Mouse (Mus musculus) forebrain, embryonic 11.5 days (tissue): Measurements from ENCODE around the gene Defb36. TPM values are rescaled to one million over a fixed set of nuclear protein-coding genes. Genes with fewer than 3 reads are reported as not detected.
A peak's percentile ranks its signal among the peaks of the same experiment; 100 is the strongest.

Experiments
- ATAC-seq: fragments of 200-750 bp; cut with Nextera tagmentation; replicated peaks from 2 replicates; pipeline ENCODE4 v1.8.0; 2017; ENCODE audit warnings: moderate TSS enrichment; ENCODE audit not compliant: low FRiP score
- DNase-seq: peaks from one replicate; pipeline ENCODE4 v3.0.0-alpha.2; 2017; ENCODE audit warnings: low spot score
- H3K27ac ChIP-seq: fragments of 300-500 bp; sonication (generic); 2 replicates; pipeline ENCODE4 v1.5.1; 2014; ENCODE audit warnings: low read depth, low read length
- H3K27me3 ChIP-seq: fragments of 300-500 bp; sonication (generic); 2 replicates; pipeline ENCODE4 v1.6.1; 2014; ENCODE audit warnings: mild to moderate bottlenecking, low read length, mixed read lengths; ENCODE audit not compliant: control insufficient read depth, insufficient read depth
- H3K36me3 ChIP-seq: fragments of 300-500 bp; sonication (generic); 2 replicates; pipeline ENCODE4 v1.6.1; 2014; ENCODE audit warnings: mild to moderate bottlenecking, low read length, moderate library complexity, mixed read lengths; ENCODE audit not compliant: control insufficient read depth, insufficient read depth
- H3K4me1 ChIP-seq: fragments of 300-500 bp; sonication (generic); replicated peaks from 2 replicates; pipeline ENCODE4 v1.6.1; 2014; ENCODE audit warnings: low read length, mixed read lengths; ENCODE audit not compliant: control insufficient read depth, insufficient read depth
- H3K4me2 ChIP-seq: fragments of 300-500 bp; sonication (generic); 2 replicates; pipeline ENCODE4 v1.6.1; 2014; ENCODE audit warnings: low read depth, mild to moderate bottlenecking, low read length, moderate library complexity, mixed read lengths; ENCODE audit not compliant: severe bottlenecking
- H3K4me3 ChIP-seq: fragments of 300-500 bp; sonication (generic); 2 replicates; pipeline ENCODE4 v1.5.1; 2014; ENCODE audit warnings: low read depth, low read length
- H3K9ac ChIP-seq: fragments of 300-500 bp; sonication (generic); 2 replicates; pipeline ENCODE4 v1.6.1; 2014; ENCODE audit warnings: low read length
- H3K9me3 ChIP-seq: fragments of 300-500 bp; sonication (generic); 2 replicates; pipeline ENCODE4 v1.6.1; 2016; ENCODE audit warnings: low read length, mixed read lengths; ENCODE audit not compliant: control insufficient read depth
- WGBS: fragments of 180-500 bp; shearing (Covaris S2); extraction: QIAGEN DNeasy Blood & Tissue Kit; methylation state at CpG from one replicate; pipeline ENCODE4 v1.1.7; 2014; 5-methylcytosine and 5-hydroxymethylcytosine counted together
- polyA plus RNA-seq: library from polyadenylated mRNA; unstranded; fragments of >200 nt; fragmentation: Nextera tagmentation; extraction: Ambion mirVana; gene quantifications from 2 replicates; pipeline ENCODE4 v1.2.1, GENCODE M21; 2014

Defb36 gene
- polyA plus RNA-seq, 1 experiment from 2014 or later: not detected

DNA sequence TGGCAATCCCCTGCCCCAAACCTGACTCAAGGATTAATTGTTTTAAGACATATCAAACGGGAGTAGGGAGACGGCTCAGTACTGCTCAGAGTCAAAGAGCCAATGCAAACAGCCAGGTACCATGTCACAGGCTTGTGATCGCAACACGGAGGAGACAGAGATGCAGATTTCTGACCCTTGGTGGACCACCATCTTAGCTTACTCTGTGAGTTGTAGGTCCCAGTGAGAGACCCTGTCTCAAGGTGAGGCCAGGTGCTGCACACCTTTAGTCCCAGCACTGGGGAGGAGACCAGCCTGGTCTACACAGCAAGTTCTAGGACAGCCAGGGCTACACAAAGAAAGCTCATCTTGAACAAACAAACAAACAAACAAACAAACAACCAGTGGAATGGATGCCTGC, 33.3 kb downstream of the Defb36 start:
- no peak for DNase-seq
- Histone ChIP-seq H3K36me3 (no peaks in the 10 kb centered on the region), H3K27ac (no peak overlapping the region), H3K9ac (no peak overlapping the region), H3K4me2 (no peak overlapping the region), H3K9me3 (no peaks in the 10 kb centered on the region), H3K27me3 (peaks cover 2% of the 10 kb centered on the region; the same call in 1 of the 2 replicates), H3K4me1 (peaks cover 3% of the 10 kb centered on the region; the same call in 1 of the 2 replicates), H3K4me3 (no peak overlapping the region)
- 83% methylated on average over 4 of the region's 4 CpGs for WGBS
- ATAC-seq: no peak

DNA sequence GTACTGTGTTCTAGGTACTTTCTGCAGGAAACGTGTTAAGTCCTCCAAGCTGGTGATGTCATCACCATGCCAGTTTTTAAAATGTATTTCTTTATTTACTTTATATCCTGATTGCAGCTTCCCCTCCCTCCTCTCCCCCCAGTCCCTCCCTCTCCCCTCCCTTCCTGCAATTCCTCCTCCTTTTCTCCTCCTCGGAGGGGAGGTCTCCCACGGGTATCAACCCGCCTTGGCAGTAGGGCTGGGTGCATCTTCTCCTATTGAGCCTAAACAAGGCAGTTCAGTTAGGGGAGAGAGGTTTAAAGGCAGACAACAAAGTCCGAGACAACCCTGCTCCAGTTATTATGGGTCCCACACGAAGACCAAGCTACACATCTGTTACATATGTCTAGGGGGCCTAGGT, 34.7 kb downstream of the Defb36 start:
- 71% methylated on average over 6 of the region's 6 CpGs for WGBS
- no peak for DNase-seq
- Histone ChIP-seq H3K4me2 (no peak overlapping the region), H3K27ac (no peak overlapping the region), H3K27me3 (no peaks in the 10 kb centered on the region), H3K9ac (no peak overlapping the region), H3K36me3 (no peaks in the 10 kb centered on the region), H3K4me3 (no peak overlapping the region), H3K4me1 (peaks cover 3% of the 10 kb centered on the region; the same call in 1 of the 2 replicates), H3K9me3 (no peaks in the 10 kb centered on the region)
- no peak for ATAC-seq

DNA sequence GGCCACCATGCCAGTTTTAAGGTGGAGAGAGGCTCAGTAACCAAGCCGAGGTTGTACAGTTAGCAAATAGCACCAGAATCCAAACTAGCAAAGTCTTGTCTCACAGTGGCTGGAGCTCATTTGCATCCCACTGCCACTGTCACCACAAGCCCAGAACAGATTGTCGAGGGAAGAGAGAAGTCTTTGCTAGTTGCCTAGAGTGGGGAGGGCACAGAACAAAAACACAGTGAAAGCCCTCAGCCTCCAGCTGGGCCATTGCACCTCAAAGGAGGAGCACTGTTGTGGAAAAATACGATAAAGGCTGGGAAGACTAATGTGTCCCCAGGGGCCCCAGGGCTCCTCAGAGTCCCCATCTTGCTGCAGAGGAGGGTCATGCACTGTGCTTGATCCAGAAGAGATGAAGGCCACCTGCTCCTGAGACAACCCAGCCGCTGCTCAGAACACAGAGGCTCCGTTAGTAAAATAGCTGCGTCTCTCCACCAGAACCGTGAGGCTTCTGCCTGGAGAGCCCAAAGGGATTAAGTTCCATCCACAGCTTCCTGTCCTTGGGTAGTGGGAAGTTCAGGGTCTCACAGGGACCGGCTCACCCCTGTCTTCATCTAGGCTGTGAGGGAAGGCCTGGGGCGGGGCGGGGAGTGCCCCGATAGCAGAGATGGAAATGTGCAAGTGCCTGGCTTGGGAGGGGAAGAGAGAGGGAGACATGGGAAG, 35.4 kb downstream of the Defb36 start:
- ATAC-seq (peak; percentile 56), DNase-seq (no peak)
- H3K4me3 ChIP-seq: no peak overlapping the region
- no peaks in the 10 kb centered on the region for H3K9me3 ChIP-seq
- H3K36me3 ChIP-seq: no peaks in the 10 kb centered on the region
- 18% methylated on average over 11 of the region's 11 CpGs for WGBS
- no peaks in the 10 kb centered on the region for H3K27me3 ChIP-seq
- peak overlapping the region; percentile 12; the same call in 1 of the 2 replicates for H3K9ac ChIP-seq
- 0 out of 2 replicates have a peak overlapping the region, but pooled peaks have one; percentile 18 for H3K4me2 ChIP-seq
- peak overlapping the region; percentile 41; the same call in 1 of the 2 replicates for H3K27ac ChIP-seq
- H3K4me1 ChIP-seq: peaks cover 3% of the 10 kb centered on the region; the same call in 1 of the 2 replicates

DNA sequence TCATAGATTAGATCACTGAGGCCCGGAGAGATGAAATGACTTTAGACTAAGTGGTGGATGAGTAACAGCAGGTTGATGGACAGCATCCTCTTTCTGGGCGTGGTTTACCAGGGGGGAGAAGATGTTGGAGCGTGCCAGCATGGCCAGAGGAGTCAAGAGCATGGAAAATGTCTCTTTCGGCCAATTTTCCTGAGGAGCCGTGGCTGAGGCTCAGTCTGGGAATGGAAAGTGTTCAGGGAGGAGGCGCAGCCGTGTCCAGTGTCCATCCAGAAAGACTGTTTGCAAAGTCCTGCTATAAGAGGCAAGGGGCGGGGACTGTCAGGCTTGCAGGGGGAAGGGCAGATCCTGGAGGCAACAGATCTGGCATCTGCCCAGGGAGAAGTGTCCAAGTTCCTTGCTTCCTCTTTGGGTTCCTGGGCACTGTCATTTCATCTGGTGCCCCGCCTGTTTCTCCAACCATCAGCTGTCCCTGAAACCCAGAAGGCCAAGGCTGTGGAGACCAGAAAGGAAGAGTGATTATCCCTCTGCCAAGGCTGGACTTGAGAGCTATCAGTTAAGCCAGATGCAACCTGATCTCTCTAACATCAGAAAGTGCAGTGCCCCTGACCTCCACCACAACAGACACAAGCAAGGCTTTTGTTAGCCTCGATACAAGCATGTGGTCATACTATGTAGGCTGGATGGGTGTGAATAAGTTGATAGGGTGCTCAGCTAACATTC, 48.9 kb downstream of the Defb36 start:
- Histone ChIP-seq H3K4me3 (no peak overlapping the region), H3K4me2 (no peak overlapping the region), H3K36me3 (no peaks in the 10 kb centered on the region), H3K4me1 (no peaks in the 10 kb centered on the region), H3K27ac (no peak overlapping the region), H3K9ac (no peak overlapping the region), H3K27me3 (no peaks in the 10 kb centered on the region), H3K9me3 (no peaks in the 10 kb centered on the region)
- ATAC-seq: no peak
- WGBS: 83% methylated on average over 10 of the region's 10 CpGs
- no peak for DNase-seq

DNA sequence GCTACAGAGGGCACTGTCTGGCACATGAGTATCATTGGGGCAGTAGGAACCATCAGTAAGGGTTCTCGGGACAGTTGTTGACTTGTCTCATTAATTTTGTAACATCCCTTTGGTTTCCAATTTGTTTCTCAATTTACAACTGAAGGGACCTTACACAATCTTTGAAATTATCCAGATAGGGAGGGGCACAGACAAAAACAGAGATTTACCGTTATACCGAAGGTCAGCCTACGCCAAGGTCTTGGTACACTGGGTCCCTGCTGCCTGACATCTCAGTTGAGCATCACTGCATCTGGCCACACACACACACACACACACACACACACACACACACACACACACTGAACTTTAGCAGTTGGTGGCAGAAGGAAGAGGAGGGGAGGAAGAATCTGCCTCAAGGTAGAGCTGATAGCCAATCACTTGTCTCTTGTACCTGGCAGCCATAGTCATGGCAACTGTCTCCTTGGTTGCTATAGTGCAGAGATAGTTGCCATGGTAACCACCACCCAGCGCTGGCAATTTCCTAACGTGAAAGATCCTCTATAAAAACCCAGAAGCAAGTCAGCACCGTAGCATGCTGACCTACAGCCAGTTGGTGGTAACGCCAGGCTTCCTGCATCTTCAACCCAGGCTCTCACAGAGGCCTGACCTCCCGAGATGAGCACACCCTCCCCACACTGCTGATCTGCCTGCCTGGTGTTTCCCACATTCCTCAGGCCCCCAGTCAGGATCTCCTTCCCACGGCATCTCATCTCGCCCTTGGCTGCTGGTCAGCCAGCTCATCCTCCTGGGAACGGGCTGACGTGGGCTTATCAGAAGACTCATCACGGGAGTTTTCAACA, 50.0 kb downstream of the Defb36 start:
- H3K4me1 ChIP-seq: no peaks in the 10 kb centered on the region
- no peak for DNase-seq
- 58% methylated on average over 14 of the region's 14 CpGs for WGBS
- H3K27me3 ChIP-seq: no peaks in the 10 kb centered on the region
- no peak overlapping the region for H3K4me3 ChIP-seq
- no peaks in the 10 kb centered on the region for H3K36me3 ChIP-seq
- no peak overlapping the region for H3K9ac ChIP-seq
- ATAC-seq: no peak
- no peak overlapping the region for H3K27ac ChIP-seq
- no peak overlapping the region for H3K4me2 ChIP-seq
- H3K9me3 ChIP-seq: no peaks in the 10 kb centered on the region

DNA sequence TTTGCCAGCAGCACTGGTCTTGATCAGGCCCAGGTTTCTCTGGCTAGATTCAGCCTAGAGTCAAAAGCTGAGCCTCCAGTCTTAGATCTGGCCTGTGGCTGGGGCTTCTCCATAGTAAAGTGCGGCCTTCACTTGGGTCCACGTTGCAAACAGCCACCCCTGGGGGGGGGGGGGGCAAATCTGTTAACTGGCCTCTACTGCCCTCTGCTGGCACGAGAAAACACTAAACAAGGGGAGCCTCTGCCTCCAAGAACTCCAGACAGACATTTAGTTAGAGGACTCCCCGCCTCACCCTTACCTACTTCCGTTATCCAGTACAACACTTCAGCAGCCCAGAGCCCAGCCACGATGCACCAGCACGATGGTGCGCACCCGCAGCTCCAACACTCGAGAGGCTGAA, 53.3 kb downstream of the Defb36 start:
- DNase-seq (no peak), ATAC-seq (no peak)
- Histone ChIP-seq H3K4me1 (no peaks in the 10 kb centered on the region), H3K9me3 (no peaks in the 10 kb centered on the region), H3K4me2 (no peak overlapping the region), H3K4me3 (no peak overlapping the region), H3K36me3 (no peaks in the 10 kb centered on the region), H3K27ac (no peak overlapping the region), H3K9ac (no peak overlapping the region), H3K27me3 (no peaks in the 10 kb centered on the region)
- 67% methylated on average over 10 of the region's 10 CpGs for WGBS

DNA sequence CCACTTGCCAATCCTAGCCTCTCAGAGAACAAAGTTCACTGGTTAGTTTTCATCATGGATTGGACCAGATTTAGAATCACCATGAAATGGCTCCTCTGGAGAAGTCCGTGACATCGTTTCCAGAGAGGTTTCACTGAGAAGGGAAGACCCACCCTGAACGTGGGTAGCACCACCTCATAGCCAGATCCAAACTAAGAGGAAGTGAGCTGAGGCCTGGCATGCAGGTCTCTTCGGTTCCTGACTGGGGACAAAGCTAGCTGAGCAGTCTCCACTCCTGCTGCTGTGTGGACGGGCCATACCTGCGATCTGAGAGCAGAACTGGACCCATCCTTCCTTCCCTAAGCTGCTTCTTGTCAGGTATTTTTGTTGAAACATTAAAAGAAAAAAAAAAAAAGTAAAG, 57.0 kb downstream of the Defb36 start:
- Histone ChIP-seq H3K9me3 (no peaks in the 10 kb centered on the region), H3K9ac (no peak overlapping the region), H3K4me3 (no peak overlapping the region), H3K36me3 (no peaks in the 10 kb centered on the region), H3K27ac (no peak overlapping the region), H3K4me2 (no peak overlapping the region), H3K4me1 (no peaks in the 10 kb centered on the region), H3K27me3 (no peaks in the 10 kb centered on the region)
- no peak for DNase-seq
- 85% methylated on average over 6 of the region's 6 CpGs for WGBS
- ATAC-seq: no peak
